Mouse (Mus musculus) spleen, adult 18-20 months (tissue): ENCODE results near the gene Prpf18.
"Not testable (repeated sequence)": the region's sequence is repeated elsewhere in the genome, so short reads cannot be mapped to it uniquely, and the experiment has no call there.

Experiments
- DNase-seq, 2 experiments: peaks; one replicate each; pipeline ENCODE4 v3.0.0; 2022; ENCODE audit warnings: mixed read lengths in 2 of 2

Gene Prpf18

GRCm38 (mm10) chr2:4614276-4614929 is 37.5 kb downstream of the Prpf18 start:
- not testable (repeated sequence) for DNase-seq

GRCm38 (mm10) chr2:4611704-4612103 is 40.2 kb downstream of the Prpf18 start:
- DNase-seq: no peak

GRCm38 (mm10) chr2:4611295-4611694 is 40.6 kb downstream of the Prpf18 start:
- no peak for DNase-seq

- DNase-seq: no peak
Measured at GRCm38 (mm10) chr2:4609433-4609832, 42.5 kb downstream of the Prpf18 start.

- no peak for DNase-seq
Measured at GRCm38 (mm10) chr2:4608253-4608652, 43.7 kb downstream of the Prpf18 start.

GRCm38 (mm10) chr2:4606559-4606958 is 45.4 kb downstream of the Prpf18 start:
- no peak for DNase-seq

- DNase-seq: no peak
Measured at GRCm38 (mm10) chr2:4603361-4603945, 48.5 kb downstream of the Prpf18 start.

GRCm38 (mm10) chr2:4601034-4601890 is 50.7 kb downstream of the Prpf18 start:
- peak in 1 of 2 experiments; percentile 31 for DNase-seq

- DNase-seq: no peak
Measured at GRCm38 (mm10) chr2:4596992-4597391, 54.9 kb downstream of the Prpf18 start.

GRCm38 (mm10) chr2:4593878-4594387 is 58.0 kb downstream of the Prpf18 start:
- DNase-seq: no peak

- DNase-seq: peak in 1 of 2 experiments; percentile 16
Measured at GRCm38 (mm10) chr2:4593433-4593832, 58.5 kb downstream of the Prpf18 start.

GRCm38 (mm10) chr2:4592666-4593065 is 59.2 kb downstream of the Prpf18 start:
- no peak for DNase-seq

GRCm38 (mm10) chr2:4591647-4592046 is 60.3 kb downstream of the Prpf18 start:
- DNase-seq: no peak

- DNase-seq: no peak
Measured at GRCm38 (mm10) chr2:4587685-4588409, 64.1 kb downstream of the Prpf18 start.

- DNase-seq: no peak
Measured at GRCm38 (mm10) chr2:4586245-4586644, 65.7 kb downstream of the Prpf18 start.

- no peak for DNase-seq
Measured at GRCm38 (mm10) chr2:4584252-4584651, 67.7 kb downstream of the Prpf18 start.

GRCm38 (mm10) chr2:4582930-4583329 is 69.0 kb downstream of the Prpf18 start:
- no peak for DNase-seq

GRCm38 (mm10) chr2:4580666-4581065 is 71.2 kb downstream of the Prpf18 start:
- DNase-seq: no peak

- no peak for DNase-seq
Measured at GRCm38 (mm10) chr2:4579357-4580068, 72.4 kb downstream of the Prpf18 start.

- DNase-seq: no peak
Measured at GRCm38 (mm10) chr2:4578291-4578690, 73.6 kb downstream of the Prpf18 start.

- DNase-seq: no peak
Measured at GRCm38 (mm10) chr2:4575975-4576374, 75.9 kb downstream of the Prpf18 start.

GRCm38 (mm10) chr2:4575163-4575562 is 76.8 kb downstream of the Prpf18 start:
- no peak for DNase-seq
